Mouse (Mus musculus): Measurements from ENCODE around the gene Mns1.

DNA sequence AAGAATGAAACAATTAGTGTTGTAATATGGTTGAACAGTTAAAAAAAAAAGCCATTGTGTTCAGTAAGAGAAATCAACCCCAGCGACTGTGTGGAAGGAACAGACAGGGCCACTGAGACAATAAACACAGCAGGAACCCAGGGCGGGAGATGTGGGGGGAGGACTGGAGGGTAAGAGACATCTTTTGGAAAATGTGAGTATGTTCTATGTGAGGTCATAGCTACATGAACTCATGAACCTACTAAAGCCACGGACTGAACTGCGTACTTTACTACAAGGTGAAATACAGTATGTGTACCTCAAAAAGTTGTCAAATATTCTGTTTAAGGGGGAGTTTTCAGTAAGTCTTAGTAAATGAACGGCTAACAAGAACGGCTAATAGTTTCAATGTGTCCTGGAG lies 39.5 kb downstream of the Mns1 start:
- TF ChIP-seq CTCF (IDR thresholded peaks at IDR 0.05) = no peak
- TF ChIP-seq POLR2A (IDR thresholded peaks at IDR 0.05; ENCODE audit: insufficient read depth, low read depth, low read length) = no peak
- TF ChIP-seq EP300 (IDR thresholded peaks at IDR 0.05; ENCODE audit: insufficient read depth, low read depth, low read length) = no peak

Data from heart, adult 2 months (tissue).